Mouse (Mus musculus): ENCODE measurements around the gene Tmtc3.
"Not testable (repeated sequence)": the region's sequence is repeated elsewhere in the genome, so short reads cannot be mapped to it uniquely, and the experiment has no call there.

Gene Tmtc3

DNA sequence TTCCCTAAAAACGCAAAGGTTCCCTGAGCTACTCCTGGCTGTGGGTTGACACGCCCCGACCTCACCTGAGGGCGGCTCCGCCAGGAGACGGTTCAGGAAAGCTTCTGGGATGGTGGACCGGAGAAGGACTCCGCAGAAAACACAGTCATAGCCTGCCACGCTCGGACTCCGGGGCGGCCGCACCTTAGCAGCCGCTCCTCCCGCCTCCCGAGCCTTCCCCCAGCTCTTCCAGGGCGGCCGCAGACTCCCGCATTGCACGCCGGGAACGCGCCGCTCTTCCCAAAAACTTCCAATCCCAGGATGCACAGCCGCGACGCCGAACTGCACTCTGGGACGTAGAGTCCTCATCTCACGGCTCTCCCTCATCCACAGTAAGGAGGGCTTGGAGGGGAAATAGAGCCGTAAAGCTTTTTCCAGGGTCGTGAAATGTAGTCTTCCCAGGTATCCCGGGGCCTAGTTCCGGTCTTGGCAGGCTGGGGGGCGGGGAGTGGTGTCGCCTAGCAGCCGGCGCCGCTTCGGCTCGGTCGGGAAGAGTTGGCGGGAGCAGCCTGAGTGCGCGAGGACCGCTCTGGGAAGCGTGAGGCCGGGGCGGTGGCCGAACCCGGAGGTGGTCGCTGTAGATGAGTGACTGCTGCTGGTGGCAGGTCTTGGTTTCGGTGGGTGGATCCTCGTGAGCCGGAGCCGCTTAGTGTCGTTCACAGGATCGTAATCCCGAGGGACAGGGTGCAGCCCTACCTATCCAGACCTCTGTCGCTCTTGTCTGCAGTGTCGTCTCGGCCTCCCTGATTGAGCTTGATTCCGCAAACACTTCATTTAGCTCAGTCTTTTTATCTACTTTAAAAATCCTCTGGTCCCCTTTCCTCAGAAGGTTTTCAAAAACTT is at the start of gene Tmtc3, which contains the start of gene Cep290:
Gene Tmtc3 (minus strand): TSS at position 254 of the 882 bp plus-strand sequence.
Gene Cep290 (plus strand): TSS at position 462 of the 882 bp plus-strand sequence.
- DNase-seq (ENCODE audit: low read depth, low spot score), result peak; percentile 98

DNA sequence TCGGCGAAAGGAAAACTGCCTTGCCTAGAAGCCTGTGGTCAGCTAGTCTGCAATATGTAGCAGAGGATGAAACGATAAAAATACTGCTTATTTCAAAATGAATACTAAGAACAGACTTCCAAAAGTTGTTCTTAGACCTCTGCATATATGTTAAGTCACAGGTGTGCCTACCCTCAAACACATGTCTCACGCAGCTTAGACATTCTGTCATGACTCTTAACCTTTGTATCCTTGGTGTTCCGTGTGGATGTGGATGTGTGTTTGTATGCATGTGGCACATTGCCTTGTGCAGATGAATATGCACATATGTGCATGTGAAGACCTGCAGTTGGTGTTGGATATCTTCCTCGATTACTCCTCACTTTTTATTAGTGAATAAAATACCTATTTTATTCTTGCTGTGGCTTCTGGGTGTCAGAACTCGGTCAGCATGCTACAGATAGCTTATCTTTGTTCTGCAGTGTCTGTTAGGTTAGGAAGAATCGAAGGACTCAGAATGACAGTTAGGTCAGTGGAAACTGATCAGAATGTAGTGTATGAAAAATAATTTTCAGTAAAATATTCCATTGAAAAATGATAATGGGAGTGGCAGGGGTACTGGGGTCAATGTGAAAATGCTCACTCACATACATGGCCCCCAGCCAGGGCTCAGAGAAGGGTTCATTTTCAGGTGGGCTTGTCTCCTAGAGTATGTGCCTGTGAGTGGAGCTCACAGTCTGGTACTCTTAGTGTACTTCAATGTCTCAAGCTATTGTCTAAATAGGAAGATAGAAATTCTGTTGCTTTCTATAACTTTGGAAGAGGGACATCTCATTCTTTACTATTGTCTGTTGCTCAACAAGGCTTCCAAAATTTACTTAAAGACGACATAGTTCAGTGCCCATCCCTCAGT is 37.6 kb upstream of the Tmtc3 start:
- DNase-seq (ENCODE audit: low read depth, low spot score), result no peak

DNA sequence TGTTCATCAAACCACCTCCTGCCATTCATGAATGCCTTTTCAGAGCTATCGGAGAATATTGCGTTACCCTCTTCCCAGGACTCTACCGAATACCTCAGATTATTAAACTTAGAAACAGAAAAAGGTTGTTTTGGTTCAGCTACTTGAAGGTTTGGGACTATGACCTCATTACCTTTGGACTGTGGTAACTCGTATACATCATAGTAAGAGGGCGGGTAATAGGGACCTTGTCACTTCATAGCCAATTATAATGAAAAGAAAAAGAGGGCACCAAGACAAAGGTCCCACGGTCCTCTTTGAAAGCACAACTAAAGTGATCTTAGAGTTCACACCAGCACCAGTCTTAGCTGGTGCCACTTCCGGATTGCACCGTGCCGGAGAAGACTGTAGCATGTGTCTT is 35.2 kb upstream of the Tmtc3 start:
- no peak for DNase-seq (ENCODE audit: low read depth, low spot score)

DNA sequence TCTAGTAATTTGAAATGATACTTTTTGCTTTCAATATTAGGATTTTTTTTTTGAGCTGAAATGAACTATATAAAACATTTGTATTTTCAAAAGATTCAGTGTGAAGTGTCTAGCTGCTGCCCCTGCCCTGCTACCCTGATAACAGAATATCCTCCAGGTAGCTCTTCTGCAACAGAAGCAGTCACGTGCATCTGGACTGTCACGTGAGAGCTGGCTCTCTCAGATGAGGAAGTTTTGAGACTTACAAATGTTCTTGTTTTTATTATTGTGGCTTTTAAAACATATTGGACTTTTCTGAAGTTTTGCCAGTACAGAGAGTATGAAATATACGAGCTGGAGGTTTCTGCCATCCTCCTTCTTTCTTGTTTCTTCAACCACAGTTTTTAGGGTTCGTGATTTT is 34.5 kb upstream of the Tmtc3 start:
- DNase-seq (ENCODE audit: low read depth, low spot score), result no peak

DNA sequence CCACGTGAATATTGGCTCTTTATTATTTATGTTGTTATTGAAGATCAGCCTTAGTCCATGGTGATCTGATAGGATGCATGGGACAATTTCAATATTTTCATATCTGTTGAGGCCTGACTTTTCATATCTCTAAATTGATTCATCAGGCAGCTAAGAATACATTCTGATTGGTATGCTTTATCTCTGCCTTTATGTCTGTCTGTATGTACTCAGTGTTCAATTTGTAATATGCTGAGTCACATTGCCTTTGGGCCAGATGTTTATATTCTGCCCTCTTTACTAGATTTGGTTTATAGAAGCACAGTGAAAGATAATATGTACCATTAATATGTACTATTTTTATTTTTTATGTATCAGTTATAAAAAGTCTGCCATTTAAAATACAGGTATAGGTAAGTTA is 21.0 kb upstream of the Tmtc3 start:
- DNase-seq (ENCODE audit: low read depth, low spot score), result no peak

DNA sequence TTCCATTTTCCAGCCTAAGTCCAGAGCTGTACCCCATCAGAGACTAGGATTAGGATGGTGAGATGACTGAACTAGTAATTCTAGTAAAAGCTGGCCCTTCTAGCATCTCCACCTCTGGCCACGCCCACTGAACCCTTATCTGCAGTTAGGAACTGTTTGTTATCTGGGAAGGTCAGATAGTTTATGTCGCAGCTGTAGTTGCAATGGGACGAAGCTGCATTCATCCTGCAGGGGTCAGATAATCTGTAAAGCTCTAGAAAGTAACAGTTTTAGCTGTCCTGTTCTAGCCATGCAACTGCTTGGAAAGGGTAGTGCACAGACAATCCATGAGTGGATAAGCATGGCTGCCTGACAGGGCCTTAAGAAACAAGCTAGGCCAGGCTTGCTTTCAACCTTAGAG is 11.2 kb upstream of the Tmtc3 start:
- DNase-seq (ENCODE audit: low read depth, low spot score), result no peak

DNA sequence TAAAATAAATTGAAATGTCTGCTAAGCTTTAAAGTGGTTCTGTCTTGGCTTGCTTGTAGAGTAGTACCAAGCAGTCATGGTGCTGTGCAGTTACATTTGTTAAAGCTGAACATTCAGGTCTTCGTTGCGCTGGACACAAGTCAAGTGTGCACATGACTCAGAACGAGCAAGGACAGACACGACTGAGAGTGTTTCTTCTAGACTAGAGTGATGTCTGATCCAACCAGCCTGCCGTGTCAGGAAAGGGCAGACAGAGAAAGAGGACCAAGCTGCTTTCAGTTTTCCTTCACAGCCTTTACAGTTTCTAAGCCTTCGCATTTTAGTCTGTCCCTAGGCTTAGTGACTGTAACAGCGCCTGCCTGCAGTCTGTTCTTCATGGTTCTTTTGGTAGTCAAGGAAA is 4.8 kb upstream of the Tmtc3 start:
- no peak for DNase-seq (ENCODE audit: low read depth, low spot score)

DNA sequence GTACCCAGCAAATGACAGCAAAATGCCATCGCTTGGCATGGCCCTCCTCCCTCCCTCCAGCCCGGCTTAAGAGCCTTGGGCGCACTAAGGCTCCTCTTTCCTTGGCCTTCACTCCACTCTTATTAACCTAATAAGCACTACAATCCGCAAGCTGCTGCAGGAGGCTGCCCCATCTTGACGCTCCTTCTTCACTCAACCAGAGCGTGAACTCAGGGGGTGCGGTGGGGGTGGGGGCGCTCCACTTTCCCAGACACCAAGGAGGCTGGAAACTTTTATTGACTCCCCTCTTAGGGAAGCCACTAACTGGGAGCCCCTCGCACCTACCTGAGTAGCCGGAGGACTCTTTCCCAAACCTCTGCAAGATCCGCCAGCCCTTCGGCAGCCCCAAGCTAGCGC is 451 bp downstream of the Tmtc3 start:
- no peak for DNase-seq (ENCODE audit: low read depth, low spot score)

DNA sequence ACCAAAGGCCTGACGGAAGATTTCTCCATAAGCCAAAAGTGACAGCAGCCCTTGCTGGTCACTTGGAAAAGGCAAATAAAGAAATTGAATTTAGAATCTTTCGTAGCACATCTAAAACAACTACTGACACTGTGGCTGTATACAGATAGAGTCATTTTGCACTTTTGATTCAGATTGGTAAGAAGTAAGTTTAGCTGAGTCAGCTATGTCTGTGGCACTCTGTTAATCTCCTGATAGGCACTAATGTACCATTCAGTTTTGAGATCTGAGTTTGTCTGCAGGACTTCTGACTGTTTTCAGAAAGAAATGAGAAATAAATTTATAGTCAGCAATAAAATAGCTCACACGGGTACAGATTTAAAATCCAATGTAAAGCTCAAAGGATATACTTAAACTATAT is 7.6 kb downstream of the Tmtc3 start:
- no peak for DNase-seq (ENCODE audit: low read depth, low spot score)

DNA sequence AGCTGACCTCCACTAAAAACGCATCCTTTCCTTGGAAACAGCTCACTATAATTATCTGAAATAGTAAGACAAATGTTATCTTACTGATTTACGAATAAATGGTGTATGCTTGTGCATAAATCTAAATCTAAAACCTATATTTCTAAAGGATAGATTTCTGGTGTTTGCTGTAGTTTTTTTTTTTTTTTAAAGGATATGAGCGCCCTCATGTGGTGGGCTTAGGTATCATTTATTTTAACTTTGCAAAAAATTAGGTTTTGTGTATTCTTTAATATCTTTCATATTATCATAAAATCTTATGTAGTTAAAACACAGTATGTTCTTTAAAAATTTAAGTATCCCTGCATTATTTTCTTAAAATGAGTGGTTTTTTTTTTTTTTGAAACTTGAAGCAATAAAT is 12.1 kb downstream of the Tmtc3 start:
- DNase-seq (ENCODE audit: low read depth, low spot score), result no peak

DNA sequence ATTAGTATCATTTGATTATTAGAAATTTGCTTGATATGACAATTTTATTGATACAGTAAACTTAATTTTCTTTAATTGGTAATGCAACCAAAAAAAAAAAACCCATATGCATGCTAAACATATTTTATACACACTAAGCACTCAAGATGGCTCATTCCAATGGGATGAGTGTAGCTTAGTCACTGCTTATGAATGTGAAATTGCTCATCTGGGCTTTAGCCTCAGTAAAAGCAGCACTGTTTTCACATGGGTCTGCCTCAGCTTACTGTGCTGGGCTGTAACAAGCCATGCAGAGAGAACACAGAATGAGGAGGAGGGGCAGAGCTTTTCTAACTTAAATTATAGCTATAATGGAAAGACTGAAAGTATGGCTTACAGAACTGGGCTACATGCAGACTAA is 26.6 kb downstream of the Tmtc3 start:
- no peak for DNase-seq (ENCODE audit: low read depth, low spot score)

DNA sequence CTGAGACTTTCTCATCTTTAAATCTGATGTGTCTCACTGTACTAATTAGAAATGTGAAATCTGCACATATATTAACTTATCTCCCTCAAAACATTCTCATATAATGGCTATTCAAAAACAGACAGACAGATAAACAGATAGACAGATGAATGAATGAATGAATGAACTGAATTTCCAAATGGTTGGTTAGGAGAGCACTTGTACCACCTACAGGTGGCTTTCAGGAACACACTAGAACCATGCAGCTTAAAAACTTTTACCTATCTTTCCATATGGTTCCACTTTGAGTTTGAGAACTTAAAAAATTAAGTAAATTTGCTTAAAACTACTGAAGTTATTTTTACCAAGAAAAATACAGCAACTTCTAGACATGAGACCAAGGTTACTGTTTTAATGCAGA is 37.8 kb downstream of the Tmtc3 start:
- no peak for DNase-seq (ENCODE audit: low read depth, low spot score)

DNA sequence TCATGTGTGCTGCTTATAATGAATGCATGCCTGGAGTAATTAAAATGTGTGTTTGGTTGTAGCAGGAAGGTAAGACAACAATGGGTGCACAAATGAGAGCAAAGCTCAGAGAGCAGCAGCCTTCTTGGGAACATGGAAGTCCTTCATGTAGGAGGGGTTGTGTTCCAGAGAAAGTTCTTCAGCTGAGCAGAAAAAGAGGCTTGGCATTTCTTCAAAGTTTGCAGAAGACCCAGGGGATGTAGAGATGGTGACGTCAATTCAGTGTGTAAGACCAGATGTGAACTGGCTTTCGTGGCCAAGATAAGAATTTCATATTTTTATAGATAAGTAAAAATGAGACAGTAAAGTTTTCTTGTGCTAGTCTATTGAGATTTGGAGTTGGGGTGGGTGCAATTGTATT is 59.6 kb downstream of the Tmtc3 start:
- no peak for DNase-seq (ENCODE audit: low read depth, low spot score)

DNA sequence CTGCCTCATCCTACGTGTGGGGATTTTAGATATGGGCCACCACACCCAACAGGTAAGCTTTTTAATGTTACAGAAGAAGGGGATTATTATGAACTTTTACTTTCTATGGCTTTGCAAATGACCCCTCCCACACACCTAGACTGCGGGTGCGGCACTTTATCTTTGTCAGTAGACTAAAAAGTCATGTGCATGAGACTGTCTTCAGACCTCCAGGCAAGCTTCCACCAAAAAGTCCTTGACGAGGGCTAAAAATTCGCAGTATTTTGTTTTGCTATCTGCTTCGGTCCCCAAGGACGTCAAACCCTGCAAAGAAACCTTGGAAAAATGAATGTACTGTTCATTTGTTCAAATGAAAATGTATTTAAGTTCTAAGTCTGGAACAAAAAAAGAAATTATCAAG is 71.6 kb downstream of the Tmtc3 start:
- DNase-seq (ENCODE audit: low read depth, low spot score), result no peak

DNA sequence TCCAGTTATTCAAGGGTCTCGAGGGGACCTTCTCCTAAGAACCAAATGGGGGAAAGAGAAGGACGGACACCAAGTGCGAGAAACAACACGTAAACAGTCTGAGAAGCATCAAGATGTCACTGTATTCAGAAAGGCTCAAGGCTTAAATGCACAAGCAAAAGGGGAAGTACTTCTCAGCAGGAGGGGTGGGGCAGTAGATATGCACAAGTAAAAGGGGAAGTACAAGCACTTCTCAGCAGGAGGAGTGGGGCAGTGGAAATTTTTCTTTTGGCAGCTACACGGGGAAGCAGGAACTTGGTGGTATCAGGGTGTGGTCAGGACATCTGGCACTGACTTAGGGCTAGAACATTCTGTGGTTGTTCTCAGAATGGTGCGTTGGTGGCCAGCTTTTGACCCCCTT is 84.8 kb downstream of the Tmtc3 start:
- not testable (repeated sequence) for DNase-seq (ENCODE audit: low read depth, low spot score)
